Mouse (Mus musculus) liver, embryonic 11.5 days (tissue): ENCODE measurements around the gene Efcab14. TPM values are rescaled to one million over a fixed set of nuclear protein-coding genes. Genes with fewer than 3 reads are reported as not detected.

ENCODE experiments used
- ATAC-seq: fragments of 200-750 bp; cut with Nextera tagmentation; replicated peaks from 2 replicates; pipeline ENCODE4 v1.8.0; 2017; ENCODE audit warnings: moderate number of reproducible peaks, mild to moderate bottlenecking, moderate TSS enrichment, moderate library complexity; ENCODE audit not compliant: low FRiP score
- DNase-seq: peaks from one replicate; pipeline ENCODE4 v3.0.0-alpha.2; 2017; ENCODE audit warnings: low spot score
- H3K27ac ChIP-seq: fragments of 300-500 bp; sonication (generic); 2 replicates; pipeline ENCODE4 v1.5.1; 2014; ENCODE audit warnings: mild to moderate bottlenecking, low read depth, low read length, control low read depth
- H3K27me3 ChIP-seq: fragments of 300-500 bp; sonication (generic); replicated peaks from 2 replicates; pipeline ENCODE4 v1.6.1; 2014; ENCODE audit warnings: low read length, mixed read lengths; ENCODE audit not compliant: control insufficient read depth, insufficient read depth
- H3K36me3 ChIP-seq: fragments of 300-500 bp; sonication (generic); 2 replicates; pipeline ENCODE4 v1.6.1; 2014; ENCODE audit warnings: mild to moderate bottlenecking, low read length, moderate library complexity, mixed read lengths; ENCODE audit not compliant: control insufficient read depth, insufficient read depth
- H3K4me1 ChIP-seq: fragments of 300-500 bp; sonication (generic); replicated peaks from 2 replicates; pipeline ENCODE4 v1.6.1; 2014; ENCODE audit warnings: low read length, mixed read lengths; ENCODE audit not compliant: control insufficient read depth, insufficient read depth
- H3K4me2 ChIP-seq: fragments of 300-500 bp; sonication (generic); 2 replicates; pipeline ENCODE4 v1.6.1; 2014; ENCODE audit warnings: mild to moderate bottlenecking, control low read depth, moderate library complexity
- H3K4me3 ChIP-seq: fragments of 300-500 bp; sonication (generic); 2 replicates; pipeline ENCODE4 v1.5.1; 2014; ENCODE audit warnings: low read depth, low read length, control low read depth
- H3K9ac ChIP-seq: fragments of 300-500 bp; sonication (generic); 2 replicates; pipeline ENCODE4 v1.6.1; 2014; ENCODE audit warnings: low read depth, low read length, control low read depth
- H3K9me3 ChIP-seq: fragments of 300-500 bp; sonication (generic); 2 replicates; pipeline ENCODE4 v1.6.1; 2016; ENCODE audit warnings: low read length, inconsistent platforms, mixed read lengths; ENCODE audit not compliant: control insufficient read depth
- WGBS: fragments of 180-500 bp; shearing (Covaris S2); extraction: QIAGEN DNeasy Blood & Tissue Kit; methylation state at CpG from one replicate; pipeline ENCODE4 v1.1.7; 2014; 5-methylcytosine and 5-hydroxymethylcytosine counted together
- polyA plus RNA-seq: library from polyadenylated mRNA; unstranded; fragments of >200 nt; fragmentation: Nextera tagmentation; extraction: Ambion mirVana; gene quantifications from 2 replicates; pipeline ENCODE4 v1.2.1, GENCODE M21; 2014

Efcab14 gene
- polyA plus RNA-seq, 1 experiment from 2014 or later, result 38.7 TPM

DNA sequence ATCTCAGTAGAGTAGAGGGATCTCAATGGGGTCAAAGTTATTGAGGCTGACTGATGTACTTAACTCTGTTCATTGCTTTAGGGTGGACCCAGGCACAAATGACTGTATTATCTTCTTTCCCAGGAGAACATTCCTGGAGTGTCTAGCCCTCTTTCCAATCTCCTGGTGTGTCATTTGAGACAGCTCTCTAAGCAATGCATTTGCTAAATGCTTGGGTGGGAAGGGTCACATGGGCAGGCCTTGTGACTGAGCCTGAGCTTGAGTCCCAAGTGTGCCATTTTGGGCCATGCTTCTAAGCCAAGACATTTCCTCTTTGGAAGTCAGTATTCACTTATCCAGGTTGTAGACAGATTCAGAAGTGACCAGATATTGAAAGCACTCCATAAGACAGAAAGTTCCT is 83.9 kb downstream of the Efcab14 start:
- no peaks in the 10 kb centered on the region for H3K9me3 ChIP-seq
- no peak for ATAC-seq
- H3K4me2 ChIP-seq, result no peak overlapping the region
- DNase-seq, result no peak
- H3K36me3 ChIP-seq, result no peaks in the 10 kb centered on the region
- H3K27me3 ChIP-seq, result no peaks in the 10 kb centered on the region
- H3K27ac ChIP-seq, result no peak overlapping the region
- peaks cover 33% of the 10 kb centered on the region for H3K4me1 ChIP-seq
- no peak overlapping the region for H3K9ac ChIP-seq
- no peak overlapping the region for H3K4me3 ChIP-seq

- no peak overlapping the region for H3K4me2 ChIP-seq
- ATAC-seq (no peak), DNase-seq (no peak)
- H3K27ac ChIP-seq, result no peak overlapping the region
- peaks cover 33% of the 10 kb centered on the region for H3K4me1 ChIP-seq
- H3K27me3 ChIP-seq, result no peaks in the 10 kb centered on the region
- H3K4me3 ChIP-seq, result no peak overlapping the region
- 54% methylated on average over 3 of the region's 3 CpGs for WGBS
- no peaks in the 10 kb centered on the region for H3K36me3 ChIP-seq
- no peaks in the 10 kb centered on the region for H3K9me3 ChIP-seq
- H3K9ac ChIP-seq, result no peak overlapping the region
Observed at GRCm38 (mm10) chr4:115821928-115822327, 84.4 kb downstream of the Efcab14 start.

GRCm38 (mm10) chr4:115824178-115824577 is 86.6 kb downstream of the Efcab14 start:
- Histone ChIP-seq H3K9ac (no peak overlapping the region), H3K36me3 (no peaks in the 10 kb centered on the region), H3K27ac (peak overlapping the region; percentile 50; the same call in 1 of the 2 replicates), H3K4me1 (peaks cover 42% of the 10 kb centered on the region), H3K4me3 (no peak overlapping the region), H3K4me2 (peak overlapping the region; percentile 15), H3K27me3 (no peaks in the 10 kb centered on the region), H3K9me3 (no peaks in the 10 kb centered on the region)
- 33% methylated on average over 2 of the region's 2 CpGs for WGBS
- no peak for DNase-seq
- 0 out of 2 replicates have a peak, but pooled peaks have one; percentile 25 for ATAC-seq

- no peak for DNase-seq
- 41% methylated on average over 2 of the region's 2 CpGs for WGBS
- ATAC-seq, result no peak
- Histone ChIP-seq H3K27me3 (no peaks in the 10 kb centered on the region), H3K27ac (no peak overlapping the region), H3K9ac (no peak overlapping the region), H3K36me3 (no peaks in the 10 kb centered on the region), H3K9me3 (no peaks in the 10 kb centered on the region), H3K4me3 (no peak overlapping the region), H3K4me2 (no peak overlapping the region), H3K4me1 (peaks cover 52% of the 10 kb centered on the region)
Observed at GRCm38 (mm10) chr4:115825271-115825670, 87.7 kb downstream of the Efcab14 start.

Other genes starting within 250 kb of the Efcab14 start
- not detected in 2 replicates for gene Cyp4a14, start 241.6 kb upstream of the Efcab14 start, polyA plus RNA-seq
- gene Cyp4a10, start 219.5 kb upstream of the Efcab14 start, polyA plus RNA-seq, result not detected in 2 replicates
- not detected in 2 replicates for gene Cyp4a31, start 174.1 kb upstream of the Efcab14 start, polyA plus RNA-seq
- gene Cyp4a32, start 136.8 kb upstream of the Efcab14 start, polyA plus RNA-seq, result not detected in 2 replicates
- 0.71 TPM in 2 replicates for gene Cyp4b1, start 90.0 kb upstream of the Efcab14 start, polyA plus RNA-seq
- gene Tex38, start 43.3 kb downstream of the Efcab14 start, polyA plus RNA-seq, result 0.22 TPM in 1 of 2 replicates, not detected in the other
- gene Atpaf1, start 47.1 kb downstream of the Efcab14 start, polyA plus RNA-seq, result 42.1 and 48.7 TPM in 2 replicates
- gene Mob3c, start 90.3 kb downstream of the Efcab14 start, polyA plus RNA-seq, result 9.7 and 9.8 TPM in 2 replicates
- 43.8 and 46.9 TPM in 2 replicates for gene Mknk1, start 101.5 kb downstream of the Efcab14 start, polyA plus RNA-seq
- gene Kncn, start 146.7 kb downstream of the Efcab14 start, polyA plus RNA-seq, result not detected in 2 replicates
- not detected in 2 replicates for gene 6430628N08Rik, start 152.9 kb downstream of the Efcab14 start, polyA plus RNA-seq
- gene Dmbx1, start 202.2 kb downstream of the Efcab14 start, polyA plus RNA-seq, result not detected in 2 replicates